Mouse (Mus musculus): ENCODE data around the gene Pros1.

Gene Pros1

GRCm38 (mm10) chr16:62854191-62855068 is at the start of gene Pros1:
Gene Pros1 (plus strand): TSS chr16:62854307.
- no peak for DNase-seq (ENCODE audit: low read depth)

- DNase-seq (ENCODE audit: low read depth): no peak
Observed at GRCm38 (mm10) chr16:62804621-62805020, 49.5 kb upstream of the Pros1 start.

GRCm38 (mm10) chr16:62807249-62807979 is 46.7 kb upstream of the Pros1 start:
- DNase-seq (ENCODE audit: low read depth): no peak

- DNase-seq (ENCODE audit: low read depth): no peak
Observed at GRCm38 (mm10) chr16:62810855-62811254, 43.3 kb upstream of the Pros1 start.

GRCm38 (mm10) chr16:62813790-62814189 is 40.3 kb upstream of the Pros1 start:
- DNase-seq (ENCODE audit: low read depth): no peak

- no peak for DNase-seq (ENCODE audit: low read depth)
Observed at GRCm38 (mm10) chr16:62814491-62814890, 39.6 kb upstream of the Pros1 start, which contains the start of gene Stx19. Gene Stx19 (plus strand): TSS chr16:62814676.

GRCm38 (mm10) chr16:62822472-62822871 is 31.6 kb upstream of the Pros1 start:
- DNase-seq (ENCODE audit: low read depth): no peak

- no peak for DNase-seq (ENCODE audit: low read depth)
Observed at GRCm38 (mm10) chr16:62826156-62827001, 27.7 kb upstream of the Pros1 start.

GRCm38 (mm10) chr16:62832027-62832426 is 22.1 kb upstream of the Pros1 start:
- no peak for DNase-seq (ENCODE audit: low read depth)

- DNase-seq (ENCODE audit: low read depth): no peak
Observed at GRCm38 (mm10) chr16:62832481-62832880, 21.6 kb upstream of the Pros1 start.

- peak; percentile 62 for DNase-seq (ENCODE audit: low read depth)
Observed at GRCm38 (mm10) chr16:62834016-62834735, 19.9 kb upstream of the Pros1 start.

- DNase-seq (ENCODE audit: low read depth): no peak
Observed at GRCm38 (mm10) chr16:62845341-62845740, 8.8 kb upstream of the Pros1 start.

- DNase-seq (ENCODE audit: low read depth): peak; percentile 97
Observed at GRCm38 (mm10) chr16:62846498-62847312, 7.4 kb upstream of the Pros1 start, which contains the start of gene Arl13b. Gene Arl13b (minus strand): TSS chr16:62847040.

GRCm38 (mm10) chr16:62852464-62853252 is 1.4 kb upstream of the Pros1 start:
- DNase-seq (ENCODE audit: low read depth): no peak

- no peak for DNase-seq (ENCODE audit: low read depth)
Observed at GRCm38 (mm10) chr16:62853611-62854126, 438 bp upstream of the Pros1 start.

GRCm38 (mm10) chr16:62855385-62855784 is 1.3 kb downstream of the Pros1 start:
- no peak for DNase-seq (ENCODE audit: low read depth)

- no peak for DNase-seq (ENCODE audit: low read depth)
Observed at GRCm38 (mm10) chr16:62856273-62856672, 2.2 kb downstream of the Pros1 start.

- no peak for DNase-seq (ENCODE audit: low read depth)
Observed at GRCm38 (mm10) chr16:62857498-62857897, 3.4 kb downstream of the Pros1 start.

GRCm38 (mm10) chr16:62858018-62858417 is 3.9 kb downstream of the Pros1 start:
- no peak for DNase-seq (ENCODE audit: low read depth)

Data from c-Kit-positive CD71-positive TER-119-negative erythroid progenitor cells, embryonic 14.5 days (primary cell).